Mouse (Mus musculus): Measurements from ENCODE around the gene Kif26b. TPM values are rescaled to one million over a fixed set of nuclear protein-coding genes. Genes with fewer than 3 reads are reported as not detected.

The Kif26b gene
- polyA plus RNA-seq, 1 experiment, result not detected

GRCm38 (mm10) chr1:178748222-178748600 is 219.3 kb downstream of the Kif26b start:
- 75% methylated on average over 7 of the region's 7 CpGs for WGBS
- TF ChIP-seq CTCF (IDR thresholded peaks at IDR 0.05; ENCODE audit: control insufficient read depth, insufficient read depth, low read length) (no peak), POLR2A (IDR thresholded peaks at IDR 0.05; ENCODE audit: borderline replicate concordance, control insufficient read depth, low read depth, low read length) (no peak)
- Histone ChIP-seq H3K4me3 (replicated peaks; ENCODE audit: control insufficient read depth, low read depth, low read length) (no peak overlapping the region), H3K27ac (ENCODE audit: control insufficient read depth, insufficient read depth, low read depth, low read length, poor library complexity) (no peak overlapping the region), H3K4me1 (ENCODE audit: control insufficient read depth, insufficient read depth, low read length) (no peaks in the 10 kb centered on the region)

DNA sequence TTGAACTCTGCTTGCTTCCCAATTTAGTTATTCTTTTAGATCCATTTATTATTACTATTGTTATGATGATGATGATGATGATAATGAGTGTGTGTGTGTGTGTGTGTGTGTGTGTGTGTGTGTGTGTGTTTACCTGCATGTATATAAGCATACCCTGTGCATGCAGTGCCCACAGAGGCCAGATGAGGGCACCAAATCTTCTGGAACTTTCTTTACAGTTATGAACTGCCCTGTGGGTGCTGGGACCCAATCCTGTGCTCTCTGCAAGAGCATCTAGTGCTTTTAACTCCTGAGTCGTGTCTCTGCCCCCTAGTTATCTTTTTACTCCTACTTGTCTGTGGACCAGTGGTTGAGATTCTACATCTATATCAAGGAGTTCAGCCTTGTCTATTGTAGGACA is 219.7 kb downstream of the Kif26b start:
- H3K4me3 ChIP-seq (replicated peaks; ENCODE audit: control insufficient read depth, low read depth, low read length), result no peak overlapping the region
- H3K4me1 ChIP-seq (ENCODE audit: control insufficient read depth, insufficient read depth, low read length), result no peaks in the 10 kb centered on the region
- TF ChIP-seq POLR2A (IDR thresholded peaks at IDR 0.05; ENCODE audit: borderline replicate concordance, control insufficient read depth, low read depth, low read length) (no peak), CTCF (IDR thresholded peaks at IDR 0.05; ENCODE audit: control insufficient read depth, insufficient read depth, low read length) (no peak)
- H3K27ac ChIP-seq (ENCODE audit: control insufficient read depth, insufficient read depth, low read depth, low read length, poor library complexity), result no peak overlapping the region
- WGBS, result 79% methylated on average over 1 of the region's 1 CpGs

- Histone ChIP-seq H3K4me3 (replicated peaks; ENCODE audit: control insufficient read depth, low read depth, low read length) (no peak overlapping the region), H3K27ac (ENCODE audit: control insufficient read depth, insufficient read depth, low read depth, low read length, poor library complexity) (no peak overlapping the region), H3K4me1 (ENCODE audit: control insufficient read depth, insufficient read depth, low read length) (no peaks in the 10 kb centered on the region)
- TF ChIP-seq CTCF (IDR thresholded peaks at IDR 0.05; ENCODE audit: control insufficient read depth, insufficient read depth, low read length) (no peak), POLR2A (IDR thresholded peaks at IDR 0.05; ENCODE audit: borderline replicate concordance, control insufficient read depth, low read depth, low read length) (no peak)
- 82% methylated on average over 9 of the region's 9 CpGs for WGBS
These were observed 220.9 kb downstream of the Kif26b start for GRCm38 (mm10) chr1:178749786-178750185.

DNA sequence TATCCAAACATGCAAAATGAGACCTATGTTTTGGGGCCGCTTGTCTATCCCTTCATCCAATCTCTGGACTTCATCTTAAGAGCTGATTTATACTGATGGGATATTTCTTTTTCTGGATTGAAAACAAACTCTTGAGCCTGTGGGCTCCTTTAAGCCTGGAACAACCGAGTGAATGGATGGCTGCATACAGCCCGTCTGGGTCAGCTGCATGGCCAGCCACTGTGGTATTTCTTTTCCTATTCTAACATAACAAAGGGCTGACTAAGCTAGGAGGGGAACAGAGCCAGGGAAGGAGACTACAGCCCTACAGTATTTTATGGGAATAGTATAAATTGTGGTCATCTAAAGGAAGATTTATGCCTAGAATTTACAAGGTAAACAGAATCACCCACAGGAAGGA is 229.5 kb downstream of the Kif26b start:
- no peaks in the 10 kb centered on the region; the same call in 1 of the 2 replicates for H3K4me1 ChIP-seq (ENCODE audit: control insufficient read depth, insufficient read depth, low read length)
- H3K27ac ChIP-seq (ENCODE audit: control insufficient read depth, insufficient read depth, low read depth, low read length, poor library complexity), result no peak overlapping the region
- WGBS, result 63% methylated on average over 3 of the region's 3 CpGs
- no peak overlapping the region for H3K4me3 ChIP-seq (replicated peaks; ENCODE audit: control insufficient read depth, low read depth, low read length)
- TF ChIP-seq CTCF (IDR thresholded peaks at IDR 0.05; ENCODE audit: control insufficient read depth, insufficient read depth, low read length) (no peak), POLR2A (IDR thresholded peaks at IDR 0.05; ENCODE audit: borderline replicate concordance, control insufficient read depth, low read depth, low read length) (no peak)

DNA sequence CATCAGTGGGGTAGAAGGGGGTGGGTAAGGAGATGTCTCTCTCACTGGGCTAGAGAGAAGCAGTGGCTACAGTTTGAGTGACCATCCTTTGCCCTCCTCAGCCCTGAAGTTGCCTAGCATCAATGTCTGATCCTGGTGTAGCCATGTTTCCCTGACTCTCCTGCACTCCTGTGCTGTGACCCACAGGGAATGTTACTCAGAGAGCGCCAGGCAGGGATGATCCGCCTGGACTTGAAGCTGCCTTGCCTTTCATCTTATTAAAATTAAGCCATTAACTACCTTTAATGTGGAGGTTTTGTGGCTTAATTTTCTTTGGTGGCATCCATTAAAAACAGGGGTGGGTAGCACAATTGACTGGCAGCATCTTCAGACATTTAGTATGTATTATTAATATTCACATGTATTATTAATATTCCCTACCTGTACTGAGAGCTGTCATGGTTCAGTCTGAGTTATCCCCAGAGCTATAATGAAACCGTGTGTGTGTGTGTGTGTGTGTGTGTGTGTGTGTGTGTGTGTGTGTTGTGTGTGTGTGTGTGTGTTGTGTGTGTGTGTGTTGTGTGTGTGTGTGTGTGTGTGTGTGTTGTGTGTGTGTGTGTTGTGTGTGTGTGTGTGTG is 233.3 kb downstream of the Kif26b start:
- Histone ChIP-seq H3K4me1 (ENCODE audit: control insufficient read depth, insufficient read depth, low read length) (no peaks in the 10 kb centered on the region), H3K27ac (ENCODE audit: control insufficient read depth, insufficient read depth, low read depth, low read length, poor library complexity) (no peak overlapping the region), H3K4me3 (replicated peaks; ENCODE audit: control insufficient read depth, low read depth, low read length) (no peak overlapping the region)
- no peak for TF ChIP-seq CTCF (IDR thresholded peaks at IDR 0.05; ENCODE audit: control insufficient read depth, insufficient read depth, low read length)
- WGBS, result 88% methylated on average over 3 of the region's 3 CpGs

- WGBS, result 72% methylated on average over 4 of the region's 4 CpGs
- no peak overlapping the region for H3K4me3 ChIP-seq (replicated peaks; ENCODE audit: control insufficient read depth, low read depth, low read length)
- no peak overlapping the region for H3K27ac ChIP-seq (ENCODE audit: control insufficient read depth, insufficient read depth, low read depth, low read length, poor library complexity)
- no peaks in the 10 kb centered on the region for H3K4me1 ChIP-seq (ENCODE audit: control insufficient read depth, insufficient read depth, low read length)
- TF ChIP-seq CTCF (IDR thresholded peaks at IDR 0.05; ENCODE audit: control insufficient read depth, insufficient read depth, low read length), result no peak
- no peak for TF ChIP-seq POLR2A (IDR thresholded peaks at IDR 0.05; ENCODE audit: borderline replicate concordance, control insufficient read depth, low read depth, low read length)
These were observed 236.0 kb downstream of the Kif26b start for GRCm38 (mm10) chr1:178764914-178765313.

- Histone ChIP-seq H3K27ac (ENCODE audit: control insufficient read depth, insufficient read depth, low read depth, low read length, poor library complexity) (no peak overlapping the region), H3K4me3 (replicated peaks; ENCODE audit: control insufficient read depth, low read depth, low read length) (no peak overlapping the region), H3K4me1 (ENCODE audit: control insufficient read depth, insufficient read depth, low read length) (no peaks in the 10 kb centered on the region)
- TF ChIP-seq POLR2A (IDR thresholded peaks at IDR 0.05; ENCODE audit: borderline replicate concordance, control insufficient read depth, low read depth, low read length), result no peak
- TF ChIP-seq CTCF (IDR thresholded peaks at IDR 0.05; ENCODE audit: control insufficient read depth, insufficient read depth, low read length), result no peak
- 37% methylated on average over 2 of the region's 2 CpGs for WGBS
These were observed 236.7 kb downstream of the Kif26b start for GRCm38 (mm10) chr1:178765650-178766049.

DNA sequence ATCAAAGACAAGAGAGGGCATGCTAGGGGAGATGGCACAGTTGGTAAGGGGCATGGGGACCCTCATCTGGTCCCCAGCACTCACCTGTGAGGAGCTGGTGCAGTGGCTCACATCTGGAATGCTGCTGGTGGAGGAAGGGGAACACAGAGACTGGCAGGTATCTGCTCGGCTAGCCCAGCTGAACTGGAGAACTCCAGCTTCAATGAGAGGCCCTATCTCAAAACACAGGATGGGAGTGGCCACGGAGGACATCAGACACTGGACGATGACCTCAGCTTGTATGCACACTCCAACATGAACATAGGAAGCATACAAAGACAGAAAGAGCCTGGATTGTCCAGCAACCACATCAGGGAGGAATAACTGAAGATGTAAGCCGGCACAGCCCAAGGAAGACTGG is 240.1 kb downstream of the Kif26b start:
- WGBS, result 65% methylated on average over 4 of the region's 4 CpGs
- Histone ChIP-seq H3K4me1 (ENCODE audit: control insufficient read depth, insufficient read depth, low read length) (no peaks in the 10 kb centered on the region; the same call in 1 of the 2 replicates), H3K27ac (ENCODE audit: control insufficient read depth, insufficient read depth, low read depth, low read length, poor library complexity) (no peak overlapping the region), H3K4me3 (replicated peaks; ENCODE audit: control insufficient read depth, low read depth, low read length) (no peak overlapping the region)
- no peak for TF ChIP-seq CTCF (IDR thresholded peaks at IDR 0.05; ENCODE audit: control insufficient read depth, insufficient read depth, low read length)
- TF ChIP-seq POLR2A (IDR thresholded peaks at IDR 0.05; ENCODE audit: borderline replicate concordance, control insufficient read depth, low read depth, low read length), result no peak

DNA sequence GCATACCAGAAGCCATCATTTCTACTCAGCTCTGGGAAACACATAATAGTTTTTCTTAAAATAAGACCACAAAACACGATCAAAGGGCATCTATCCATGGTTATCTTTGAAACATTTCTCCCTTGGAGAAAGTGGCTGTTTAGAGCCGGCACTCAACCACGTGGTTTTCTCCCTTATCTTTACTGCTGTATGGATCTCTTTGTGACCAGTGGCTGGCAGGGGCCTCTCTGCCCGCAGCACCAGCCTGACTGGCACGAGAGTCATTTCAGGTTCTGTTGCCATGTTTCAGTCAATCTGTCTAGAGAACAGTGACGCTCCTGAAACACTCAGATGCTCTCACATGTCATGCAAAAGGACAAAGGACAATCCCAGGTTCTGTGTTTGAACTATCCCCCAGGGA is 241.1 kb downstream of the Kif26b start:
- Histone ChIP-seq H3K27ac (ENCODE audit: control insufficient read depth, insufficient read depth, low read depth, low read length, poor library complexity) (no peak overlapping the region), H3K4me3 (replicated peaks; ENCODE audit: control insufficient read depth, low read depth, low read length) (no peak overlapping the region), H3K4me1 (ENCODE audit: control insufficient read depth, insufficient read depth, low read length) (no peaks in the 10 kb centered on the region; the same call in 1 of the 2 replicates)
- WGBS, result 55% methylated on average over 6 of the region's 6 CpGs
- no peak for TF ChIP-seq POLR2A (IDR thresholded peaks at IDR 0.05; ENCODE audit: borderline replicate concordance, control insufficient read depth, low read depth, low read length)
- TF ChIP-seq CTCF (IDR thresholded peaks at IDR 0.05; ENCODE audit: control insufficient read depth, insufficient read depth, low read length), result no peak
